Mouse (Mus musculus): ENCODE measurements around the gene Ccr8. TPM values are rescaled to one million over a fixed set of nuclear protein-coding genes. Genes with fewer than 3 reads are reported as not detected.

Gene Ccr8
- polyA plus RNA-seq, 1 experiment: 0.08 TPM

DNA sequence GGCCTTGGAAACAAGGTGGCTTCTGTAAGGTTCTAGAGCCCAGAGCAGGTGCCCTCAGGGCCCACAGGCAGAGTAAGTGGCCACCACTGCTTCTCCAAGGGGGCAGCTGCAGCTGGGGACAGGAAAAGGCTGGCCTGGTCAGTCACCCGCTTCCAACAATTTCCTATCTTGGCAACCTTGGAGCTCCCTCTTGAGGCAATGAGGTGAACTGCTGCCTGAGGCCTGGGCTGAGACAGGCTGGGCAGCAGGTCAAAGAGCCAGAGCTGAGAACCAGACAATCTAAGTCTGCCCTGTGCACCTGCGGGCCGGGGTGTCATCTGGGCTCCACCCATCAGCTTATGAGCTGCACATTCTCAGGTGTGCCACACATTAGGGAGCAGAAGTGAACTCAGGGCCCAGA, 18.7 kb upstream of the Ccr8 start:
- DNase-seq (ENCODE audit: low read depth): peak; percentile 69
- TF ChIP-seq POLR2A (IDR thresholded peaks at IDR 0.05; ENCODE audit: borderline replicate concordance, extremely low read depth, insufficient read depth, insufficient read length, poor library complexity, severe bottlenecking) (no peak), CTCF (IDR thresholded peaks at IDR 0.05; ENCODE audit: borderline replicate concordance, extremely low read depth, insufficient read depth, insufficient read length) (peak; percentile 94)

DNA sequence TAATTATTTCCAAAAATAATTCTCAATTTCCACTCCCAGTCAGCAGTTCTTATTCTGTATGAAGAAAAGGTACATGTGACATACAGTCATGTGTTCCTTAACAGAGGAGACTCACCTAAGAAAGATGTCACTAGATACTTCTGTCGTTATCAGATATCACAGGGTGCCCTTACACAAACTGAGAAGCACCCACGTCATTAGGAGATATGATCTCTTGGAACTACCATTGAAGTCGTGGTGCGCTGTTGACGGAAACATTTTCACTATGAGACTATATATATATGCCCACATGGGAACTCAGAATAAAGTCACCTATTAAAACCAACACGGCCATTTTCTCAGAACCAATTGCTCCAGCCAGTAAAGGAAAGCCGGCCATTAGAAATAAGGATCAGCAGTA, 17.4 kb upstream of the Ccr8 start:
- DNase-seq (ENCODE audit: low read depth): no peak
- TF ChIP-seq CTCF (IDR thresholded peaks at IDR 0.05; ENCODE audit: borderline replicate concordance, extremely low read depth, insufficient read depth, insufficient read length): no peak
- TF ChIP-seq POLR2A (IDR thresholded peaks at IDR 0.05; ENCODE audit: borderline replicate concordance, extremely low read depth, insufficient read depth, insufficient read length, poor library complexity, severe bottlenecking): no peak

DNA sequence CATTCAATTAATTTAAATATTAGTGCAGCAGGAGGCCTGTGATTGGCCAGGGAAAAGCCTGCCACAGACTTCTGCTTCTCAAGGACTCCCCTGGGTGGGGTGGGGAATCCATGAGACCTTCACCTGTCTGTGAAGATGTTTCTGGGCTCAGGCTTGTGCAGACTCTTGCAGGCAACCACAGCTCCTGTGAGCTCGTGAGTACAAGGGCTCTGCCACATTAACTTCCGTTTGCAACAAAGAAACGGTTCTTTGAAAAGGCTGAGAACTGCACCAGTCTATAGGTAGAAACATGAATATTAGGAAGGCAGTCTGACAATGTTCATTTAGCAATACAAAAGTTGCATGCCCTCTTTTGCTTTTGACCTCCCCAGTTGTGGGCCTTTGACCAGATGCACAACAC, 13.7 kb upstream of the Ccr8 start:
- no peak for DNase-seq (ENCODE audit: low read depth)
- TF ChIP-seq POLR2A (IDR thresholded peaks at IDR 0.05; ENCODE audit: borderline replicate concordance, extremely low read depth, insufficient read depth, insufficient read length, poor library complexity, severe bottlenecking) (no peak), CTCF (IDR thresholded peaks at IDR 0.05; ENCODE audit: borderline replicate concordance, extremely low read depth, insufficient read depth, insufficient read length) (no peak)

DNA sequence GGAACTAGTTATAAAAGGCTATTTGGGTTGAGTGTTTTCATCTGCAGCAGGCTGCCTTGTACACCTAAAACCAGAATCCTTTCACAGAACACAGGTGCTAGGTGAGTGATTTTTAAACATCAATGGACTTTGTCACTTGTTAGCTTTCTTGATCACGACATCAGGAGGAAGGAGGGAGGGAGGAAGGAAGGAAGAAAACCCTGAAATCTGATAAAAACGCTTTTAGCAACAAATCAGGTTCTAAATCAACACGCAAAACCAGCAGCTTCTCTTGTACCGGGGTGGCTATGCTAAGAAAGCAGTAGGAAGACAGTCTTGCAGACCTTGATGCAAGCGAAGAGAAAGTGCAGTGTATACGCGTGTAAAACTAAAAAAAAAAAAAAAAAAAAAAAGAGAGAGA, 12.0 kb upstream of the Ccr8 start:
- DNase-seq (ENCODE audit: low read depth): no peak
- TF ChIP-seq POLR2A (IDR thresholded peaks at IDR 0.05; ENCODE audit: borderline replicate concordance, extremely low read depth, insufficient read depth, insufficient read length, poor library complexity, severe bottlenecking) (no peak), CTCF (IDR thresholded peaks at IDR 0.05; ENCODE audit: borderline replicate concordance, extremely low read depth, insufficient read depth, insufficient read length) (no peak)

DNA sequence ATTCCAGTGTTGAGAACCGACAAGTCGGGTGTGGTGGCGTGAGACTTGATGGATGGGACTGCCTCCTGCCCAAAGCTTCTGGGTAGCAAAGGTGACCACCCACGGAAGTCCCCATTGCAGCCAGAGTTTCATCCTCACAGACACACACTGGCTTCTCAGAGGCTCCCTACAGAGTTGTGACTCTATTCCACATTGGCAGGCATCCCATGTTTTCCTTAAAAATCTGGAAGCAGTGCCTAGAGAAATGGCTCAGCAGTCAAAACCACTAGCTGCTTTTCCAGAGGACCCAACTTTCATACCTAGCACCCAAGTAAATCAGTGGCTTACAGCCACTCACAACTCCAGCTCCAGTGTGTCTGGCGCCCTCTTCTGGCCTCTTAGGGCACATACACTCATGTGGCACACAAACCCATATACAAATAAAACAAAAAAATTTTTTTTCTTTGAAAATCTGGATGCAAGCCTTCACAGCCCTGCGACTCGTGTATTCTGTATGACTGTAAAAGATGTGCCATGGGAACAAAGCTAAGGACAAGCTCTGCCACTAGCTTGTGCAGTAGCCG, 11.3 kb upstream of the Ccr8 start:
- TF ChIP-seq POLR2A (IDR thresholded peaks at IDR 0.05; ENCODE audit: borderline replicate concordance, extremely low read depth, insufficient read depth, insufficient read length, poor library complexity, severe bottlenecking) (no peak), CTCF (IDR thresholded peaks at IDR 0.05; ENCODE audit: borderline replicate concordance, extremely low read depth, insufficient read depth, insufficient read length) (0 out of 2 replicates have a peak, but pooled peaks have one; percentile 3)

DNA sequence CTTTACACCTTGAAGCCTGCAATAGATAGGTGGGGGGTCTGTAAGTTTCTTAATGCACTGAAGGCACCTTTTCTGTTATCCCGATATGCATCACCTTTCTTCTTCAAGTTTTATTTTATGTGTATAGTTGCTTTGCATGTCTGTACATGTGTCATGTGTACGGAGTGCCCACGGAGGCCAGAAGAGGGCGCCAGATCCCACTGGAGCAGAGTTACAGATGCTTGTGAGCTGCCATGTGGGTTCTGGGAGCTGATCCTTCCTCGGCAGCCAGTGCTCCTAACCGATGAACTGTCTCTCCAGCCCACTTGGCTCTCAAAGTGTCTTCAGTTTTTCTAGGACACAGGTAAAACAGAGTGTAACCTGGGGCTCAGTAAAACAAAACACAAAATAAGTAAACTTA, 10.7 kb upstream of the Ccr8 start:
- TF ChIP-seq POLR2A (IDR thresholded peaks at IDR 0.05; ENCODE audit: borderline replicate concordance, extremely low read depth, insufficient read depth, insufficient read length, poor library complexity, severe bottlenecking): no peak
- peak; percentile 35; the same call in 1 of the 2 replicates for TF ChIP-seq CTCF (IDR thresholded peaks at IDR 0.05; ENCODE audit: borderline replicate concordance, extremely low read depth, insufficient read depth, insufficient read length)
- DNase-seq (ENCODE audit: low read depth): no peak

More for the DNA sequence above, 11.3 kb upstream of the Ccr8 start:
- DNase-seq (ENCODE audit: low read depth): peak; percentile 19

DNA sequence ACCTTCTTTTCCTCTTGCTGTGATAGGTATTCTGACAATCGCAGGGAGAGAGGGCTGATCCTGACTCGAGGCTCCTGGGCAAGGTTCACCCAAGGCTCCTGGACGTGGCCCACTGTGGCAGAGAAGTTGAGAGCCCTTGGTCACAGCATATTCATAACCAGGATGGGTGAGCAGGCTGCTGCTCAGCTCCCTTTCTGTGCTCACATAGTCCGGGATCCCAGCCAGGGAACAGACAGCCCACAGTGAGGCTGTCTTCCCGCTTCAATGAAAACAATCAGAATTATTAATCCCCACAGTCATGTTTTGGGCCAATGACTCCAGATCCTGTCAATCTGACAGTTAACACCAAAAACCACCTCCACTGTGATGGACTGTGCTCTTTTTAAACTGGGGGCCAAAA, 9.9 kb upstream of the Ccr8 start:
- TF ChIP-seq CTCF (IDR thresholded peaks at IDR 0.05; ENCODE audit: borderline replicate concordance, extremely low read depth, insufficient read depth, insufficient read length): no peak
- TF ChIP-seq POLR2A (IDR thresholded peaks at IDR 0.05; ENCODE audit: borderline replicate concordance, extremely low read depth, insufficient read depth, insufficient read length, poor library complexity, severe bottlenecking): no peak

DNA sequence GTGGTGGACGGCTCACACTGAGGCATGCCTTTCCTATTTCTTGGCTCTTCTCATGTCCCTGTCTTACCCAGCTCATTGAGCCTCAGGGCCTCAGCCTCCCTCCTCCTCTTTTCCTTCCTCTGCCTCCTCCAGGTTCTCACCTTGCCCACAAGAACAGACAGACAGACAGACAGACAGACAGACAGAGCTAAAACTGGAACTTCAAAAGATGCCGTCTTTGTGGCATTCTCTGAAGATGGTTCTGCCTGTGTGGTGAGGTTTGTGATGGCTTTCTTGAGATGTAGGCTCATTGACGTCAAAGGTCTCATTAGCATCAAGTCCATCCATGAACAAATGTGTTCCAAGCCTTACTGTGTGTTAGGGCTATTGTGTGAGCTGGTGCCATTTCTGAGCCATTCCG, 9.2 kb upstream of the Ccr8 start:
- TF ChIP-seq POLR2A (IDR thresholded peaks at IDR 0.05; ENCODE audit: borderline replicate concordance, extremely low read depth, insufficient read depth, insufficient read length, poor library complexity, severe bottlenecking) (no peak), CTCF (IDR thresholded peaks at IDR 0.05; ENCODE audit: borderline replicate concordance, extremely low read depth, insufficient read depth, insufficient read length) (no peak)
- no peak for DNase-seq (ENCODE audit: low read depth)

More for the DNA sequence above, 9.9 kb upstream of the Ccr8 start:
- DNase-seq (ENCODE audit: low read depth): peak; percentile 11

DNA sequence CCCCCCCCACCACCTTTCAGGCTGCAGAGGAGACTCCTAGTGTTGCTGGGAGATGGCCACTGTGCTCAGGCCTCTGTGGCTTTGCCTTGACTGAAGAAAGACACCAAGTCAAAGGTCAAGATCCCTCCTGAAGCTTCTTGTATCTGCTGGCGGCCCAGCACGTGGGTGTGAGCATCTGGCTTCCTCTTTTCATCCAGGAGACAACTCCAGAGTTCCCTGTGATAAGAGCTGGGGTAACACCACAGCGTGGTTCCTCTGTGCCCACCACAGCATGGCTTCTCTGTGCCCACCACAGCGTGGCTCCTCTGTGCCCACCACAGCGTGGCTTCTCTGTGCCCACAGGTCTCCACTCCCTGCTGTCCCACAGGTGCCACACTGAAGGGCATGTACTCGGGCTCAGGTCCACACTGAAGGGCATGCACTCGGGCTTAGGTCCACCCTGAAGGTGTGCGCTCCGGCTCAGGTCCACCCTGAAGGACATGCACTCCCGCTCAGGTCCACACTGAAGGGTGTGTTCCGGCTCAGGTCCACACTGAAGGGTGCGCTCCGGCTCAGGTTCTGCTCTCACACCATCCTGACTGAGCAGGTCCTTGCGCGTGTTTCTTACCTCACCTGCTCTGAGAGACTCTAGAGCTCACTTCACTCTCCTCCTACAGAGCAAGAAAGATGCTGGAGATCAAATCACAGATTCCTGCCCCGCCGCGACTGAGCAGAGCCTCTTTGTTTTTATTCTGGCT, 8.6 kb upstream of the Ccr8 start:
- DNase-seq (ENCODE audit: low read depth): no peak
- TF ChIP-seq CTCF (IDR thresholded peaks at IDR 0.05; ENCODE audit: borderline replicate concordance, extremely low read depth, insufficient read depth, insufficient read length) (no peak), POLR2A (IDR thresholded peaks at IDR 0.05; ENCODE audit: borderline replicate concordance, extremely low read depth, insufficient read depth, insufficient read length, poor library complexity, severe bottlenecking) (no peak)

DNA sequence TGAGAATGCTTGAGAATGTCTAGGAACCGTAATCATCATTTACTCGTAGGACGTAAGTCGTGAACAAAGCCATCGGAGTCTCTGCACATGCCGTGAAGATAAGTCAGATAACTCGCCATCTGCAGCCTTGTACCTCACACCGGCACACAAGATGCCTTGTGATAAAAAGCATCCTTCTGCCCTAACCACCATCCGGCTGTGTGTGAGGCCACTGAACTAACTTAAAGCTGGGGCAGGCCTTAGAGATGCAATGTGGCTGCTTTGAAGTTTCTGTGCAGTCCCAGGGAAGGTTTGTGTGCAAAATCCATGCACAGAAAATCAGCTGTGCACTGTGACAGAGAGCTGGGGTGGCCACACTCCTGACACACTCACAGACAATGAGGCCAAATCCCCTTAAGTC, 7.5 kb upstream of the Ccr8 start:
- TF ChIP-seq POLR2A (IDR thresholded peaks at IDR 0.05; ENCODE audit: borderline replicate concordance, extremely low read depth, insufficient read depth, insufficient read length, poor library complexity, severe bottlenecking): no peak
- no peak for TF ChIP-seq CTCF (IDR thresholded peaks at IDR 0.05; ENCODE audit: borderline replicate concordance, extremely low read depth, insufficient read depth, insufficient read length)
- DNase-seq (ENCODE audit: low read depth): no peak

DNA sequence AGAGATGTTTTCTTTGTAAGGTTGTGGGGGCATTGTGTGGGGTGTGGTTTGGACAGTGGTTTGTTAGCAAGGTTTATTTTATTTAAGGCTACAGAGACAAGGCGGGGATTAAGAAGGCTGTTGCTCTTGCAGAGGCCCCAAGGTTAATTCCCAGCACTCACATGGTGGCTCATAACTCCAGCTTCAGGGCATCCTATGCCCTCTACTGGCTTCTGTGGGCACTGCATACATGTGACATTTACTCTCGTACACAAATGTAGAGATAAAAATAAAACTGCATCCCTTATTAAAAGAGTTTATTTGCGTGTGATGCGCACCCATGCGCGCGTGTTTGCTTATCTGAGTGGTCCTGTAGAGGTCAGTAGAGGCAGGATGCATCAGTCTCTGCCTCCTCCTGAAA, 2.8 kb upstream of the Ccr8 start:
- no peak for DNase-seq (ENCODE audit: low read depth)

DNA sequence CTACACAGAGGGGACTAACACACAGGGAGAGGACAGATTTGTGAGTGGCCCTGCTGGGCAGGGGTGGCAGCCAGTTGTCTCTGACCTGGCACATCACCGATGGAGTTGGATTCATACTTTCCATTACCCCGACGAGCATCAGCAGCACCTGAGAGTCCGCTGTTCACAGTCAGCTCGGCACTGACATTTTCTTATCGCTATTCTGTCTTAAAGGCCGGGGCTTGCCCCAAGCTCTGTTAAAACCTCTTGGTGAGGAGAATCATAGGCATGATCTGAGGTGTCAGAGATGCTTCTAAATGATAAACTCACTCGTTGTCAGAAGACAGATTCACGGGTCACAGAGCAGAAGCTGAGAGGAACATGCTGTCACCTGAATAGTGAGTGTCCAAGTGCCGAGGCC, 828 bp upstream of the Ccr8 start:
- no peak for DNase-seq (ENCODE audit: low read depth)
- TF ChIP-seq POLR2A (IDR thresholded peaks at IDR 0.05; ENCODE audit: borderline replicate concordance, extremely low read depth, insufficient read depth, insufficient read length, poor library complexity, severe bottlenecking): no peak
- TF ChIP-seq CTCF (IDR thresholded peaks at IDR 0.05; ENCODE audit: borderline replicate concordance, extremely low read depth, insufficient read depth, insufficient read length): no peak

More for the DNA sequence above, 2.8 kb upstream of the Ccr8 start:
- TF ChIP-seq POLR2A (IDR thresholded peaks at IDR 0.05; ENCODE audit: borderline replicate concordance, extremely low read depth, insufficient read depth, insufficient read length, poor library complexity, severe bottlenecking): no peak
- TF ChIP-seq CTCF (IDR thresholded peaks at IDR 0.05; ENCODE audit: borderline replicate concordance, extremely low read depth, insufficient read depth, insufficient read length): no peak

Data from brain, embryonic 14.5 days (tissue).